Mouse (Mus musculus) stomach, postnatal 0 days (tissue): Measurements from ENCODE around the gene Dnajb11.

Experiments
- CTCF ChIP-seq: IDR thresholded peaks from 2 replicates; pipeline ENCODE4 v1.5.1; 2016; ENCODE audit warnings: antibody characterized with exemption, low read depth, mild to moderate bottlenecking, moderate library complexity
- EP300 ChIP-seq: optimal IDR thresholded peaks from 2 replicates; pipeline ENCODE3; 2016; ENCODE audit warnings: antibody characterized with exemption

DNA sequence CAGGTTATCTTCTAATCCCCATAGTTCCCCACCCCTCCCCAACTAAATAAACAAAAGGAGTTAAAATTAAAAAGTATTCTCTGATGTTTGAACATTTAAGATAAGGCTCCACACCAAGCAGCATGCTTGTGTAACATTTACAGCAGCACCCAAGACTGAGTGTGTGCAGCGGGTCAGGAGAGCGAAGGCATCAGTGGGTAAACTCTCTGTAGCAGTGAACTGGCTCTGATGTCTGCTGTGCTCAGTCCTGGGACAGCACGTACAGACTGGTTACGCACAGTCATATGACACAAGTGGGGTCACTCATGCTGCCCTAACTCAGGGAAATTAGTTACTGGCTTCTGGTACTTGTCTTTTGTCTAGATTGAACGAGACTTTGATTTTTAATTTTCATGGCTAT is 14.8 kb upstream of the Dnajb11 start:
- TF ChIP-seq CTCF (no peak), EP300 (no peak)
